Mouse (Mus musculus) heart, postnatal 0 days (tissue): ENCODE measurements around the gene Ccr6. TPM values are rescaled to one million over a fixed set of nuclear protein-coding genes. Genes with fewer than 3 reads are reported as not detected.

Experiments
- ATAC-seq: fragments of 200-750 bp; cut with Nextera tagmentation; 2 replicates; pipeline ENCODE4 v1.8.0; 2017; ENCODE audit warnings: low read depth, moderate number of reproducible peaks, moderate library complexity; ENCODE audit not compliant: insufficient read depth
- DNase-seq: peaks from one replicate; pipeline ENCODE4 v3.0.0-alpha.2; 2016; ENCODE audit warnings: low spot score
- H3K27ac ChIP-seq: fragments of 300-500 bp; sonication (generic); 2 replicates; pipeline ENCODE4 v1.5.1; 2014; ENCODE audit warnings: low read depth, mild to moderate bottlenecking
- H3K27me3 ChIP-seq: fragments of 300-500 bp; sonication (generic); 2 replicates; pipeline ENCODE4 v1.6.1; 2014; ENCODE audit warnings: low read length, mixed read lengths; ENCODE audit not compliant: control insufficient read depth, insufficient read depth
- H3K36me3 ChIP-seq: fragments of 300-500 bp; sonication (generic); replicated peaks from 2 replicates; pipeline ENCODE4 v1.6.1; 2014; ENCODE audit warnings: low read length, mixed read lengths; ENCODE audit not compliant: control insufficient read depth, insufficient read depth
- H3K4me1 ChIP-seq: fragments of 300-500 bp; sonication (generic); 2 replicates; pipeline ENCODE4 v1.6.1; 2014; ENCODE audit warnings: antibody characterized with exemption; ENCODE audit not compliant: control insufficient read depth, insufficient read depth
- H3K4me2 ChIP-seq: fragments of 300-500 bp; sonication (generic); 2 replicates; pipeline ENCODE4 v1.6.1; 2014; ENCODE audit warnings: low read depth, mild to moderate bottlenecking, low read length, moderate library complexity
- H3K4me3 ChIP-seq: fragments of 300-500 bp; sonication (generic); 2 replicates; pipeline ENCODE4 v1.5.1; 2014; ENCODE audit warnings: low read depth, low read length
- H3K9ac ChIP-seq: fragments of 300-500 bp; sonication (generic); replicated peaks from 2 replicates; pipeline ENCODE4 v1.6.1; 2014; ENCODE audit warnings: low read depth, low read length, mixed read lengths
- H3K9me3 ChIP-seq: fragments of 300-500 bp; sonication (generic); replicated peaks from 2 replicates; pipeline ENCODE4 v1.6.1; 2016; ENCODE audit warnings: low read length; ENCODE audit not compliant: control insufficient read depth
- CTCF ChIP-seq: IDR thresholded peaks from 2 replicates; pipeline ENCODE4 v1.5.1; 2016; ENCODE audit warnings: antibody characterized with exemption, control low read depth, low read depth
- EP300 ChIP-seq: IDR thresholded peaks from 2 replicates; pipeline ENCODE4 v1.6.1; 2016; ENCODE audit warnings: antibody characterized with exemption, low read depth
- WGBS: fragments of 180-500 bp; shearing (Covaris S2); extraction: QIAGEN DNeasy Blood & Tissue Kit; methylation state at CpG from one replicate; pipeline ENCODE4 v1.1.7; 2014; 5-methylcytosine and 5-hydroxymethylcytosine counted together
- polyA plus RNA-seq: library from polyadenylated mRNA; unstranded; fragments of >200 nt; fragmentation: Nextera tagmentation; extraction: Ambion mirVana; gene quantifications from 2 replicates; pipeline ENCODE4 v1.2.1, GENCODE M21; 2015
- total RNA-seq: library from RNA; depleted of rRNA; stranded (reverse); fragments of >200 nt; gene quantifications from 2 replicates; pipeline ENCODE4 v1.2.3, GENCODE M21; 2014; ENCODE audit warnings: low replicate concordance

Ccr6 gene
- total and polyA plus RNA-seq, 2 experiments from 2014 or later = not detected

GRCm38 (mm10) chr17:8225166-8225565 is 10.7 kb upstream of the Ccr6 start:
- Histone ChIP-seq H3K4me2 (no peak overlapping the region), H3K36me3 (no peaks in the 10 kb centered on the region), H3K4me3 (no peak overlapping the region), H3K27me3 (no peaks in the 10 kb centered on the region), H3K4me1 (no peaks in the 10 kb centered on the region), H3K9ac (no peak overlapping the region), H3K9me3 (no peaks in the 10 kb centered on the region), H3K27ac (no peak overlapping the region)
- 85% methylated on average over 2 of the region's 2 CpGs for WGBS
- ATAC-seq (no peak), DNase-seq (no peak)
- TF ChIP-seq EP300 (no peak), CTCF (no peak)

GRCm38 (mm10) chr17:8225746-8226145 is 10.1 kb upstream of the Ccr6 start:
- ATAC-seq (no peak), DNase-seq (no peak)
- Histone ChIP-seq H3K27me3 (no peaks in the 10 kb centered on the region), H3K36me3 (no peaks in the 10 kb centered on the region), H3K4me3 (no peak overlapping the region), H3K27ac (no peak overlapping the region), H3K9ac (no peak overlapping the region), H3K9me3 (no peaks in the 10 kb centered on the region), H3K4me2 (no peak overlapping the region), H3K4me1 (no peaks in the 10 kb centered on the region)
- WGBS = 76% methylated on average over 4 of the region's 4 CpGs
- no peak for TF ChIP-seq EP300
- TF ChIP-seq CTCF = no peak

- no peak overlapping the region for H3K4me2 ChIP-seq
- H3K4me1 ChIP-seq = no peaks in the 10 kb centered on the region
- H3K27ac ChIP-seq = no peak overlapping the region
- no peaks in the 10 kb centered on the region for H3K27me3 ChIP-seq
- DNase-seq (no peak), ATAC-seq (no peak)
- TF ChIP-seq EP300 (no peak), CTCF (no peak)
- H3K4me3 ChIP-seq = no peak overlapping the region
- no peaks in the 10 kb centered on the region for H3K36me3 ChIP-seq
- 37% methylated on average over 9 of the region's 9 CpGs for WGBS
- H3K9ac ChIP-seq = no peak overlapping the region
- no peaks in the 10 kb centered on the region for H3K9me3 ChIP-seq
Observed at GRCm38 (mm10) chr17:8228622-8229021, 7.2 kb upstream of the Ccr6 start.

GRCm38 (mm10) chr17:8229607-8230006 is 6.2 kb upstream of the Ccr6 start:
- Histone ChIP-seq H3K27me3 (no peaks in the 10 kb centered on the region), H3K4me3 (no peak overlapping the region), H3K4me2 (no peak overlapping the region), H3K9me3 (no peaks in the 10 kb centered on the region), H3K36me3 (no peaks in the 10 kb centered on the region), H3K27ac (no peak overlapping the region), H3K9ac (no peak overlapping the region), H3K4me1 (no peaks in the 10 kb centered on the region)
- DNase-seq (no peak), ATAC-seq (no peak)
- TF ChIP-seq EP300 (no peak), CTCF (no peak)
- 84% methylated on average over 3 of the region's 3 CpGs for WGBS

GRCm38 (mm10) chr17:8232089-8232488 is 3.8 kb upstream of the Ccr6 start:
- H3K9me3 ChIP-seq = no peaks in the 10 kb centered on the region
- no peak overlapping the region for H3K9ac ChIP-seq
- ATAC-seq (no peak), DNase-seq (no peak)
- H3K36me3 ChIP-seq = no peaks in the 10 kb centered on the region
- H3K4me3 ChIP-seq = no peak overlapping the region
- WGBS = 14% methylated on average over 5 of the region's 5 CpGs
- H3K4me1 ChIP-seq = no peaks in the 10 kb centered on the region
- H3K27me3 ChIP-seq = no peaks in the 10 kb centered on the region
- no peak overlapping the region for H3K4me2 ChIP-seq
- H3K27ac ChIP-seq = no peak overlapping the region
- TF ChIP-seq CTCF = no peak
- no peak for TF ChIP-seq EP300

GRCm38 (mm10) chr17:8233618-8234214 is 2.1 kb upstream of the Ccr6 start:
- Histone ChIP-seq H3K36me3 (no peaks in the 10 kb centered on the region), H3K4me3 (no peak overlapping the region), H3K4me2 (no peak overlapping the region), H3K4me1 (no peaks in the 10 kb centered on the region), H3K27me3 (no peaks in the 10 kb centered on the region), H3K9ac (no peak overlapping the region), H3K9me3 (no peaks in the 10 kb centered on the region), H3K27ac (no peak overlapping the region)
- ATAC-seq (no peak), DNase-seq (no peak)
- TF ChIP-seq EP300 (no peak), CTCF (no peak)
- WGBS = 63% methylated on average over 15 of the region's 15 CpGs
